Mouse (Mus musculus) megakaryocyte-erythroid progenitor cell, adult 5-6 weeks (primary cell): ENCODE results near the gene Ephb2. TPM values are rescaled to one million over a fixed set of nuclear protein-coding genes. Genes with fewer than 3 reads are reported as not detected.

ENCODE experiments used
- ATAC-seq: replicated peaks from 2 replicates; pipeline ENCODE4 v1.8.0; 2016; ENCODE audit warnings: mild to moderate bottlenecking, inconsistent platforms; ENCODE audit not compliant: severe bottlenecking, poor library complexity, low FRiP score, low TSS enrichment
- total RNA-seq, 2 experiments: library from RNA; stranded (forward) in 1 of 2; stranded (reverse) in 1 of 2; fragments of 200-1000, 215-1000 nt in 1 of 2; fragments of >200 nt in 1 of 2; fragmentation: Nextera tagmentation in 1 of 2; gene quantifications; 2 replicates each; pipeline ENCODE4 v1.2.3; 2014 to 2017

The Ephb2 gene
- total RNA-seq, 2 experiments from 2014 or later = 0.56 TPM; not detected in 1

DNA sequence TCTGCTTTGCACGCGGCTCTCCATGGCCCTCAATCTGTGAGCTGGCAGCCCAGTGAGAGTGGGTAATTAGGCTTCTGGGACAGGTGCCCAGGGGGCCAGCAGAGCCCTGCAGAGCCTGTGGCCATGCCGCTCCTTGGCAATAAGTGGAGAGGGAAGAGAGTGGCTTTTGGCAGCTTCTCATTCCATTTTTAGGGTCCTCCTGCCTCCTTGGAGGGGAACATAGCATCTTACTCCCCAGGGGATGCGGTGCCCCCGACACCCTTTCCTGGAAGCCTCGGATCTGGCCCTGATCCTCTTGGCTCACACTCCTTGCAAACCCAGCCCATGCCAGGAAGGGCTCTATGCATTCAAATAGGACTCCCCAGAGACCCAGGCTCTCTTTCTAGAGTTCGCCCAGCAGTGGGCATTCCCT, 119.2 kb downstream of the Ephb2 start:
- ATAC-seq = no peak

DNA sequence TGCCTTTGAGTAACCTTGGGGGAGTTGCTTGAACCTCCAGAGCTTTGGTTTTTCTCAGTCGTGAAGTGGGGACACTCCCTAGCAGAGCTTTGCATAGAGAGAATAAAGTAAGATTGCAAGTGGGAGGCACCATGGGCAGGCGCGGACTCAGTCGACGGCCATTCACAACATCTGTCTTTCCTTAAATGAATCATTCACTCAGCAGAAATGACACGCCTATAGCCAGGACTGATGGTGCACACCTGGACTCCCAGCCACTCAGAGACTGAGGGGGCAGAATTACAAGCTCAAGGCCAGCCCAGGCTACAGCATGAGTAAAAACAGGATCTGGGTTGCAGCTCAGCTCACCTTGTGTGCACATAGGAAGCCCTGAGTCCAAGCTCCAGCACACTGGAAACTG, 121.3 kb downstream of the Ephb2 start:
- no peak for ATAC-seq

DNA sequence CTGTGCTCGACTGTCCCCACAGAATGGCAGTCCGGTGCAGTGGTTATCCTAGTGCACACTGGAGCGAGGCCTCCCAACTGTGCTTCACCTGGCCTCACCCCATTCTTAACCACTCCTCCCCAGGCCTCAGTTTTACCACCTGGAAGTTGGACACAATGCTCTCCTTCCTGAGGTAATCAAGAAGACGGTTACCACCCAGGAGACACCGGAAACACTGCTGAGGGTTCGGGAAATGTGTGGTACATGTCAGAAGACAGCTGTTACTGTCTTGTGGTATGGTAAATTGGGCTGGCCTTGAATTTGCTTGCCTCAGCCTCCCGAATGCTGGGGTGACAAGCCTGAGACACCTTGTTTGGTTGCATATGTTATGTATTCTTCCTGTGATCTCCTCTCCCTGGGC, 121.9 kb downstream of the Ephb2 start:
- ATAC-seq = no peak

DNA sequence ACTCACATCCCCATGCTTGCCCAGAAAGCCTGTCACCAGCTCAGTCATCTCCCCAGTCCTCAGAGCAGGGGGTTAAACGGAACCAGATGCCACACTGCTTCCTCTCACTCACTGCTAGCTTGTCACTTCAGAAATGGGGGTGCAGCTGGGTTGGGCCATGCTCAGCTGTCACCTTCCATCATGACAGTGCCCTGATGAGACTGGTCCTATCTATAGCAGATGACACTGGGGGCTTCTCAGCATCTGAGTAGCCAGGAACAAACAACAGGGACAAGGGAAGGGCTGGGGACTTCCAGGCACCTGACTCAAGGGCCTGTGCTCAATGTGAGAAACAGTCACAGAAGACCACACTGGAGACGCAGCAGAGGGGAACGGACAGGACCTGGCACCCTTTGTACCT, 122.4 kb downstream of the Ephb2 start:
- ATAC-seq = no peak

DNA sequence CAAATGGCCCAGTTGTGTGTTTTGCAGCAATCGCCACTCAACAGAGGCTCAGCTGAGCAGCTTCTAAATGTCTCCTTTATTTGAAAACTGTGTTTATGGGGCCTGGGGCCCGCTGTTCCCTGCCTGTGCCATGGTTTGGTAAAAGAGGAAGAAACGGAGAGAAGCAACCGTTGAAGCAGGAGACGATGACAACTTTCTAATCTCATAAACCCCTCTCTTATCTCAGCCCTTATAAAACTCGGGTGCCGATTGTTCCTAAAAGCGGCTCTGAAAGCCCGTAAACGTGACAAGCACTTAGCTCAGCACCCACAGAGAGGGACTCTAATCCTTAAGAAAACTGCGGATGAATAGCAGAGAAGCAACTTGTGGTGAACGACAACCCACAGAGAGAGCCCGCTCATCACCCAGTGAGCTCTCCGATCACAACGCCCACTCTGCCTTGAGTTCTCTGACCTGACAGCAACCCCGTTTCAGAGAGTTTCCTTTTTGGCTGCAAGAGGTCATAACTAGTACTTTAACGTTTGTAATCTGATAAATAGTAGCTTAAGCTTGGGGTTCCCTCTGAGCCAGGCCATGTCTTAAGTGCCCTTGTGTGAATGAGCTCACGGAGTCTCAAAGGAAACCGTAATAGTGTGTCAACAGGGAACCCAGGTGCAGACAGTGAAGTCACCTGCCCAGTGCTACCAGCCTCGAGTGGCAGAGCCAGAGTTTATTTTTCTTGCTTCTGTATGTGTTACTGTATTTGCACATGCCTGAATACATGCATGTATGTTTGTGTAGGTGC, 123.6 kb downstream of the Ephb2 start:
- peak; percentile 24 for ATAC-seq

DNA sequence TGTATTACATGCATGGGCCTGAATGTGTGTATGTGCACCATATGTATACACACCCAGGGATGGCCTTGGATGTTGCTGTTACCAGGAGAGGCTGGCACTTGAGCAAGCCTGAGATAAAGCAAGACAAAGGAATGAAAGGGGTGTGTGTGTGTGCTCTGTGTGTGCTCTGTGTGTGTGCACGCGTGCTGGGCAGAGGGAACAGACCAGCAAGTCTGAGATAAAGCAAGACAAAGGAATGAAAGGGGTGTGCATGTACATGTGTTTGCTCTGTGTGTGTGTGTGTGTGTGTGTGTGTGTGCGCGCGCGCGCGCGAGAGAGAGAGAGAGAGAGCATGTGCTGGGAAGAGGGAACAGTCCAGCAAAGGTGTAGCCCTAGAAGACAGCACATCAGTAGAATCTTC, 125.4 kb downstream of the Ephb2 start:
- ATAC-seq = no peak

DNA sequence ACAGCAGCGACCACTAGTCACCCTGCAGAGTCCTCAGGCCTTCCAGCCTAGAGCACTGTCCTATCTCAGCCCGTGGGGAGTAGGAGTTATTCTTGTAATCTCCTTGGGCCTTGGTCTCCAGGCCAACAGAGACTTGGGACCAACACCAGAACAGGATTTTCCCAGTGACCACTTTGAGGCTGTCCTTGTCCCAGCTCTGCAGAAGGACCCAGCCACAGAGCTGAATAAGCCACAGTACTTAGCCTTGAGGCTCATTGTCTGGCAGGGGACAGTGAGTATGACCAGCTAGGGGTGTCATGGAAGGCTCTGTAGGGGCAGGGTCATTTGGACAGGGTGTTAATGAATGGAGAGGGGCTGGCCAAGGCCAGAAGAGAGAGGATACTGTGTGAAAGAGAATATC, 126.8 kb downstream of the Ephb2 start:
- ATAC-seq = no peak

DNA sequence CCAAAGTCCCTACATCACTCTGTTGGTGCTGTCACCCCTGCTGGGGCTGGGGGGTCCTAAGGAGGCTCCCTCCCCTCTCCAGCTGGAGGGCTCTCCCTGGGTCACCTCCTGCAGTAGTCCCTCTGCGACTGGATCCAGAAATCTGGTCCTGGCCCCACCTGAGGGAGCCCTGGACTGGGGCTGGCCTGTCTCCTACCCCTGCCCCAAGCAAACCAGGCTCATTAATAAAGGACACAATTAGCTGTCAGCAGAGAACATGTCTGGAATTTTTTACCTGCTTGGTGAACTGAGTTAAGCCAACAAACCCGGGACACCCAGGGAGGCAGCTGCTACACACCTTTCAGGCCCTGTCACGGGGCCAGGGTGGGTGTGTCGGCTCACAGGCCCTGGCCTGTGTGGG, 129.1 kb downstream of the Ephb2 start:
- ATAC-seq = no peak

DNA sequence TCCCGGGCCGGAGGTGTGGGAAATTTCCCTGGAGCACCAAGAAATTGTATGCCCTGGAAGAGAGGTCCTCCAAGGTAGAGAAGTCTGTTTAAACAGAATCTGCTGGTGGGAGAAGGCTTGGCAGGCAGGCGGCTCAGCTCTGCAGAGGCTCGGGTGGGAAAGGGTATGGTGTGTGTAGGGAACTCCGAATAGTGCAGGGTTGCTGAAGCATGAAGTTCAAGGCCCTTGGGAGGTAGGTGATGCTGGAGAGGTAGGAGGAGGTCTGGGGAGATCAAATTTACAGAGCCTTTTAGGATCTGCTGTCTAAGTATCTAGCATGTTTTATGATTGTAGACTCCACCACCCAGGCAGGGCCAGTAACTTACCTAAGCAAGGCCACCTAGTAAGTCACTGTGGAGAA, 130.7 kb downstream of the Ephb2 start:
- ATAC-seq = no peak

DNA sequence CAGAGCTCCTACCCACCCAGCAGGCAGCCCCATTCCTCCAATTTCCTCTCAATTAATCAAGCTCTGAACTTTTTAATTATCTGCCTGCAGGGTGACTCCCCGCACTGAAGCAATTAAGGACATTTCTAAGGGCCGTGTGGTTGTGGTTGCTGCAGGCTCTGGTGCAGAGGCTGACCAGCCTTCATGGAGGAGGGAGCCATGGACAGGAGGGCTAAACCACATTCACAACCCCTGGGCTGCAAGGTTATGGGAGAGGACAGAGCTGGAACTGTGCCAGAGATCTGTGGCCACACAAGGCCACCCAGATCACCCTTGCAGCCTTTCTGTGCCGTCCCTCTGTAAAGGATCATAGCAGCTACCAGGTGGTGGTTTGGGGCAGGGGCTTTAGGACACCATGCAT, 131.2 kb downstream of the Ephb2 start:
- ATAC-seq = no peak

DNA sequence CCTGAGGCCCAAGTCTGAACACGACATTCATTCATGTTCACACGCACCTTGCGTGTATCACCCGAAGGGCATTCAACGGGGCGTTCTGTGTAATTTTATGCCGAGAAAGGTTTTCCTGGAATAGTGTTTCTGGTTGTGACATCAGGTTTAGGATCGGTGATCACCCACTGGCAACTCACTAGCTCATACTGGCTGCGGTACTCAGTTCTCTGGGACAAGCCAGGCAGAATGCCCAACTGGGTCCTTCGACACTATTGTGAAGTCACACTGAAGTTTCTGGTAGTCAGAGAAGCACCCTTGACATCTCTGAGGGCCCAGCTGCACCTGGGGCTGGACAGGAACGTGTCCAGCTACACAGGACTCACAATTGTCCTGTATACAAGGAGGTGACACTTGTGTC, 132.4 kb downstream of the Ephb2 start:
- ATAC-seq = no peak

DNA sequence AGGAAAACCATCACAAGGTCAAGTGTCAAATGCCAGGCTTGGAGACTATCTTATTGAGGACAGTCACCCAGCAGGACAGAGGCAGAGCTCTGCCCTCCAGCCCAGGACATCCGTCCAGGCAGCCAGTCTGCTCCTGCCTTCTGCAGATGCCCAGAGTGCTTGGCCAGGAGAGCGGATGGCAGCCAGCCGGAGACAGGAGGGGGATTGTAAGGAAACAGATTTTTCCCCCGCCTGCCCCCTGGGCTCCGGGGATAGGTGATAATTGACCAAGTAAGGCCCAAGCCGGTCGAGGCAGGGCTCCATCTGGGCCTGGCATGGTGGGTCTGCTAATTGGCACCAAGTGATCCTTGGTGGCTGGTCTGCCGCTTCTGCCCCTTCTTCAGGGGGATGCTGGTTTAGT, 133.3 kb downstream of the Ephb2 start:
- no peak for ATAC-seq

DNA sequence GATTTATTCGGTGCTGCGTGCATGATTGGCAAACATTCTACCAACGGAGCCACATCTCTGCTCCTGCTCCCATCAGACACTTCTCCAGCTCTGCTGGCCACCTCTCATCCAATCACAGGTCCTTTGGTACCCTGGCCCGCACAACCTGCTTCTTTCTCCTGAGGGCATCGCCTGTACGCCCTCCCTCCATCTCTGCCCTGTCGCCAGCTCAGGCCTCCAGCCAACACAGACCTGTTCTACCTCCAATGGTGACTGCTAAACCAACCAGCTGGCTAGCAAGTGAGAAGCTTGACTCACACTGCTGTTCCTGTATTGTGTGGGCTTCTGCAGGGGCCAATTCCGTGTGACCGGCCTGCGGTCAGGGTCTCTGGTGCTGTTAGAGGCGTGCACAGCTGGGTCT, 134.6 kb downstream of the Ephb2 start:
- no peak for ATAC-seq

DNA sequence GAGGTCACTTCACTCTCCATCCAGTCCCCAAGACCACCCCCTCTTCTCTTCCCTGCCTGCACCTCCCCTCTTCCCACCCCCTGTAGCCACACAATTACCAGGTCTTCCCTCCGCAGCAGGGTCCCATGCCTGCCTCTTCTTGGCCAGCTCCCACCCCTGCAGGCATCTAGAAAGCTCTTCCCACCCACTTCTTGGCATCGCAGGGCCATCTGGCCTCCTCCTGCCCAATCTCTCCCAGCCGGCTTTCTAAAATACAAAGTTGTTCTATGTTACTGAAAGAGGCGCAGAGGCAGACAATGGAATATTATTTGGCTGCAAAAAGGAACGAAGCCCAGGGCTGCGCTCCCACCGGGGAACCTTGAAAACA, 136.7 kb downstream of the Ephb2 start:
- no peak for ATAC-seq

DNA sequence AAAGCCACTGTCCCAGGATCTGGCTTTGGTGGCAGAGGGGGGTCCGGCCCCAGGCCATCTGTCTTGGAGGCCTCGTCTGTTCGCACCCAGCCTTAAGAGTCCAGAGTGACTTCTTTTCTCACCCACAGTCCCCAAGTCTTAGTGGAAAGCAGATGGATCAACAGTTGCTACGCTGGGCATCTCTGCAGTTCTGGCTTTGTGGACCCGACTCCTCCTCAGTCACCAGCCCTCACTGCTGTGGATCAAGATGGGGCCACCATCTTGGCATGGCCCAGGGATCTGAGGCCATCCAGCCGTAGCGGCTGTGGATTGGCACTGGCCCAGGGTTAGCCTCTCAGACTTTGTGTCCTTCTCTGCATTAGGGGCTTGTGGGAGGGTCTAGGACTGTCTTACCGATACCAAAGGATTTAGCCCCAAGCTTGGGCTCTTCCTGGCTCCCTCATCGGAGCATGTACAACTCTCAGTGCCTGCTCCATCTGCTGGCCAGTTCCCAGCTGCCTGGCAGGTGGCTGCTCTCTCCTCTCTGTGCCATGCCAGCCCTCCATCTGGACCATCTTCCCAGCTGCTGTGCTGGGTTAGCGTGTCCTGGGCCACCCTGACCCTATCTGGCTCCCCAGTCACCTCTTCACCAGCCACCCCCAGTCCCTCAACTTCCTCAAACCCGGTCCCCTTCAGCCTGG, 137.2 kb downstream of the Ephb2 start:
- ATAC-seq = no peak

DNA sequence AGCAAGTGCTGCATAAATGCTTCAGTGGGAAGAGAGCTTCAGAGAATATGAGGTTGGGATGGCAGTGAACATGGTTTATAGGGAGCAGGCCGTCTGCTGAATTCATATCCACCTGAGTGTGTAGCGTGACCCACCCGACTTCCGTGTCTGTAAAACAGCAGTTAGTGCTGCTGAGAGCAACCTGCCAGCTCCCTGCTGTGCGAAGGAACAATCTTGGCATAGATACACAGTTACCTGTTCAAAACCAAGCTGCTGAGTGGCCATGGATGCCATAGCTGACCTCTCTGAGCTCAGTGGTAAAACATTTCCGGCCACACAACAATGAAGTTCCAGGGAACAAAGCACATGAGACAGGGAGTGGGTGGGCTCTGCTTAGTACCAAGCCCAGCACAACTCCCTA, 138.5 kb downstream of the Ephb2 start:
- no peak for ATAC-seq

DNA sequence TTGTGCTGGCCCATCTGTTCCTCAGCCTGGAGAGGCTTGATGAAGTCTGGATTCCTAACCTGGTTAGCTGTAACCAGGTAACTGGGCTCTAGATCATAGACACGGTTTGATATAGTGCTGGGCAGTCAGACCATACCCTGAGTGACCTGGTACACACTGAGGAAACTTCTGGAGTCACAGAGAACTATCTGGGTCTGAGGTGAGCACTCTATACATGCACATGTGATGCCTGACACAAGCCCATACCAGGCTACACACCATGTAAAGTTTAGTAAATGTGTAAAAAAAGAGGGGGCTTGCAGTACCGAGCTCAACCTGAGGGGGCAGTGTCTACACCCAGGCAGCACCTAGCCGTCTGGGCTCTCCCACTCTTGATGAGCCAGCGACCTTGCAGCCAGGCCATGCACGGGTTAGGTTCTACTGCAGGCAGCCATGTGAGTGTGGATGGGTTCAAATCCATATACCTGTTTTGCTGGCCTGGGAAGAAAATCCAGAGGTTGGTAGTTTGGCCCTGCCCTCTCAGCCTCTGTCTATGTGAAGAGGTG, 139.3 kb downstream of the Ephb2 start:
- ATAC-seq = peak; percentile 79

DNA sequence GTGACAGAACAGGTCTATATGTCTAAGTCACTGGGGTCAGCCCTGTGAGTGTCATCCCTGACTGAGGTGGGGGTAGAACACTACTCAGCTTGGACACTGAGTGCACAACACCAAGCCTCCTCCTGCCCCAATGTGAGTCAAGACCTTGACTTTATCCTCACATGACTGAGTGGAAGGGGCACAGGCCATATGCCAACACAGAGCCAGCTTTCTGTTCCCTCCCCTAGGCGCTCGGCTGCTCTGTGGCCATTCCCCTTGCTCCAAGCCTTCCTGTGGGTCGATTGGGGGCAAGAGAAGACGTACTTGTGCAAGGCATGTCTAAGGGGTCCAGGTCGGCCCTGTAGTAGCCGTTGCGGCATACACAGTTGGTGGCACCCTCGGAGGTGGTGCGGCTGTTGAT, 140.1 kb downstream of the Ephb2 start:
- no peak for ATAC-seq

DNA sequence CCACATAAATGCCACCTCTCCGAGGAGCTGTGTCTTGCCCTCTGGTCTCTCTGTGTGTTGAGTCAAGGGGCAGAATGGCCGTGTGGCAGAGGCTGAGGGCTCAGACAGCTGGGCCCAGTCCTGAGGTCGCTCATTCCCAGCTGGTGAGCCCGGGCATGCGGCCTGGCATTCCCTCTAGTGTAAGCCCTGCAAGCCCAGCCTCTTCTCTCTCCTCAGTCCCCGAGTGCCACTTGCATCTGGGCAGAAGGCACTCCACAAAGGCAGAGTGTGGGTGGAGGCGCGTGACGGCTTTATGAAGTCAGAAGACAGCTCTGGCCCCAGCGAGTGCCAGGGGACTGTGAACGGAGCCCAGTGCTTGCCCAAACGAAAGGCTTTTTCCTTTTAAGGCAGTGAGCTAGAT, 145.8 kb downstream of the Ephb2 start:
- no peak for ATAC-seq

DNA sequence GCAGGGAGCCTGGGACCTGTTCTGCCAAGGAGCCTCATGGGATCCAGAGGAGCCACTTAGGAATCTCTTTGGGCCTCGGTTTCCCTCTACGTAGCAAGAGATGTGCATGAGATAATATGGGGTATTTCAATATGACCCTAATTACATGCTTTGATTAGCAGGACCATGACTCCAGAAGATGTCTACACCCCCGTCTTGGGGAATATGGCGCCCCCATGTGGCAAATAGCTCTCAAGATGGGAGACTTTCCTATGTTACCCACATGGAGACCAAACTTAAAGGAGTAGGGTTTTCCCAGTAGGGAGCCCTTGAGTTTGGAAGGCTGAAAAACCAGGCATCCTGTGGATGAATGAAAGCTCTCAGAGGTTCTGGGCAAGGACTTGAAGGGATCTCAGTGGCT, 147.7 kb downstream of the Ephb2 start:
- ATAC-seq = no peak

DNA sequence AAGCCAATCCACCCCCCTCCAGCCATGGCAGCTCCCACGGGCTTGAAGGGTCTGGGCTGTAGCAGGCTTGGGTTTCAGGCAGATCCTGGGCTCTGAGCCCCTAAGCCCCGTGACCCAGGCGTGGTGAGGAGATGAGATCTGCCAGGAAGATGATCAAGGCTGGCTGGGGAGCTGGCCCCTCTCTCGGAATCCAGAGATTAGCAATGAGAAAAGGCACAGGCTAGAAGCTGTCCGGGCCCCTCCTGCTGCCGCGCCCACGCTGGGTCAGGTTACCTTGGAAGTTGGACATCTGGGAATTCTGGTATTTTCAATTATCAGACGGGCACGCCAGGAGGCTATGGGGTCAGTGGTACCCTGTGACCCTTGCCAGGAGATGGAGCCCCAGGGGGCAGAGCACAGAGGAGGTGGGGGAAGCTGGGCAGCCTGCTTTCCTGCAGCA, 150.3 kb downstream of the Ephb2 start:
- ATAC-seq = no peak
